Mouse (Mus musculus) CH12.LX (cell line): ENCODE data around the gene Aes. TPM values are rescaled to one million over a fixed set of nuclear protein-coding genes. Genes with fewer than 3 reads are reported as not detected.

ENCODE experiments used
- DNase-seq: peaks from one replicate; pipeline ENCODE4 v3.0.0-alpha.2; 2013; ENCODE audit errors: extremely low read depth
- H3K27ac ChIP-seq: 2 replicates; pipeline ENCODE4 v1.5.1; 2012; ENCODE audit warnings: low read depth, mild to moderate bottlenecking, control low read depth, moderate library complexity; ENCODE audit not compliant: insufficient read depth
- H3K27me3 ChIP-seq: replicated peaks from 2 replicates; pipeline ENCODE3; 2012; ENCODE audit warnings: inconsistent platforms
- H3K36me3 ChIP-seq, 2 experiments: replicated peaks in 1 of 2; 2 replicates each; pipeline versions ENCODE3 to v1.6.1; 2012; ENCODE audit warnings: inconsistent platforms in 1 of 2, low read length in 1 of 2, mild to moderate bottlenecking in 1 of 2, mixed read lengths in 1 of 2, moderate library complexity in 1 of 2; ENCODE audit not compliant: control insufficient read depth in 1 of 2, insufficient read depth in 1 of 2
- H3K4me1 ChIP-seq, 2 experiments: 2 replicates each; pipeline ENCODE4 v1.6.1; 2012; ENCODE audit warnings: inconsistent platforms in 1 of 2, moderate library complexity in 1 of 2; ENCODE audit not compliant: insufficient read depth in 2 of 2, control insufficient read depth in 1 of 2
- H3K4me2 ChIP-seq: 2 replicates; pipeline ENCODE4 v1.6.1; 2012; ENCODE audit warnings: low read depth, mild to moderate bottlenecking, control low read depth; ENCODE audit not compliant: poor library complexity, insufficient read depth, severe bottlenecking
- H3K4me3 ChIP-seq, 3 experiments: fragments of 150-350 bp in 1 of 3; sonication (generic) in 1 of 3; replicated peaks in 1 of 3; 2 replicates each; pipeline versions ENCODE3 to v1.5.1; 2011 to 2012; ENCODE audit warnings: low read depth in 2 of 3, low read length in 2 of 3, mild to moderate bottlenecking in 2 of 3, moderate library complexity in 2 of 3, control low read depth in 1 of 3, improper control_type of control experiment in 1 of 3, inconsistent platforms in 1 of 3, mixed read lengths in 1 of 3; ENCODE audit not compliant: poor library complexity in 1 of 3
- H3K79me2 ChIP-seq: replicated peaks from 2 replicates; pipeline ENCODE4 v1.6.1; 2012; ENCODE audit warnings: mild to moderate bottlenecking, moderate library complexity; ENCODE audit not compliant: control insufficient read depth, poor library complexity, insufficient read depth, severe bottlenecking; ENCODE audit errors: extremely low read depth
- H3K9ac ChIP-seq: 2 replicates; pipeline ENCODE4 v1.6.1; 2012; ENCODE audit warnings: low read depth, mild to moderate bottlenecking, control low read depth, moderate library complexity; ENCODE audit not compliant: insufficient read depth
- H3K9me3 ChIP-seq: replicated peaks from 2 replicates; pipeline ENCODE3; 2012; ENCODE audit warnings: low read length, inconsistent platforms, mixed read lengths
- BHLHE40 ChIP-seq: IDR thresholded peaks from 2 replicates; pipeline ENCODE4 v1.6.1; 2011; ENCODE audit warnings: mild to moderate bottlenecking, low read depth, low read length, improper control_type of control experiment
- CHD1 ChIP-seq: IDR thresholded peaks from 2 replicates; pipeline ENCODE4 v1.6.1; 2012; ENCODE audit warnings: low read depth, low read length, improper control_type of control experiment, inconsistent platforms
- E2F4 ChIP-seq: IDR thresholded peaks from 2 replicates; pipeline ENCODE4 v1.6.1; 2011; ENCODE audit warnings: low read depth, low read length, improper control_type of control experiment; ENCODE audit not compliant: insufficient replicate concordance
- EP300 ChIP-seq: IDR thresholded peaks from 2 replicates; pipeline ENCODE4 v1.6.1; 2011; ENCODE audit warnings: low read length, improper control_type of control experiment
- GABPA ChIP-seq: IDR thresholded peaks from 2 replicates; pipeline ENCODE4 v1.6.1; 2012; ENCODE audit warnings: low read depth, low read length, improper control_type of control experiment, inconsistent platforms; ENCODE audit not compliant: insufficient replicate concordance
- IRF4 ChIP-seq: IDR thresholded peaks from 2 replicates; pipeline ENCODE4 v1.6.1; 2014; ENCODE audit warnings: low read depth, mild to moderate bottlenecking, inconsistent platforms, low read length, improper control_type of control experiment
- JUND ChIP-seq: conservative IDR thresholded peaks from 2 replicates; pipeline ENCODE4 v1.6.1; 2011; ENCODE audit warnings: low read depth, low read length, improper control_type of control experiment
- KAT2A ChIP-seq: IDR thresholded peaks from 2 replicates; pipeline ENCODE4 v1.6.1; 2012; ENCODE audit warnings: low read length, improper control_type of control experiment, inconsistent platforms; ENCODE audit not compliant: insufficient replicate concordance
- MAX ChIP-seq: IDR thresholded peaks from 2 replicates; pipeline ENCODE4 v1.6.1; 2011; ENCODE audit warnings: low read length, improper control_type of control experiment
- MXI1 ChIP-seq: IDR thresholded peaks from 2 replicates; pipeline ENCODE4 v1.6.1; 2011; ENCODE audit warnings: mild to moderate bottlenecking, low read depth, low read length, improper control_type of control experiment
- NELFE ChIP-seq: IDR thresholded peaks from 2 replicates; pipeline ENCODE4 v1.6.1; 2011; ENCODE audit warnings: low read depth, low read length, improper control_type of control experiment
- NRF1 ChIP-seq: IDR thresholded peaks from 2 replicates; pipeline ENCODE4 v1.6.1; 2014; ENCODE audit warnings: low read depth, mild to moderate bottlenecking, inconsistent platforms, low read length, improper control_type of control experiment, moderate library complexity
- POLR2AphosphoS2 ChIP-seq: IDR thresholded peaks from 2 replicates; pipeline ENCODE4 v1.6.1; 2011; ENCODE audit warnings: low read depth, low read length, improper control_type of control experiment
- RAD21 ChIP-seq: IDR thresholded peaks from 2 replicates; pipeline ENCODE4 v1.6.1; 2011; ENCODE audit warnings: low read depth, mild to moderate bottlenecking, low read length, improper control_type of control experiment, moderate library complexity
- SIN3A ChIP-seq: IDR thresholded peaks from 2 replicates; pipeline ENCODE4 v1.6.1; 2012; ENCODE audit warnings: low read length, improper control_type of control experiment, inconsistent platforms
- SMC3 ChIP-seq: IDR thresholded peaks from 2 replicates; pipeline ENCODE4 v1.6.1; 2011; ENCODE audit warnings: low read depth, low read length, improper control_type of control experiment
- TCF12 ChIP-seq: IDR thresholded peaks from 2 replicates; pipeline ENCODE4 v1.6.1; 2014; ENCODE audit warnings: low read depth, mild to moderate bottlenecking, inconsistent platforms, low read length, improper control_type of control experiment
- USF1 ChIP-seq: IDR thresholded peaks from 2 replicates; pipeline ENCODE4 v1.6.1; 2014; ENCODE audit warnings: low read depth, mild to moderate bottlenecking, inconsistent platforms, low read length, improper control_type of control experiment
- USF2 ChIP-seq: conservative IDR thresholded peaks from 2 replicates; pipeline ENCODE4 v1.6.1; 2011; ENCODE audit warnings: low read depth, low read length, improper control_type of control experiment
- ZKSCAN1 ChIP-seq: IDR thresholded peaks from 2 replicates; pipeline ENCODE4 v1.6.1; 2012; ENCODE audit warnings: low read depth, inconsistent platforms, low read length, improper control_type of control experiment, borderline replicate concordance
- ZMIZ1 ChIP-seq: IDR thresholded peaks from 2 replicates; pipeline ENCODE4 v1.6.1; 2012; ENCODE audit warnings: low read depth, mild to moderate bottlenecking, inconsistent platforms, low read length, improper control_type of control experiment
- ZNF384 ChIP-seq: IDR thresholded peaks from 2 replicates; pipeline ENCODE4 v1.6.1; 2012; ENCODE audit warnings: low read depth, low read length, improper control_type of control experiment, inconsistent platforms
- dilution Hi-C: fragments of 300-500 bp; cut with MboI; formaldehyde crosslinking; loops from 2 replicates; pipeline ENCODE4 v1.14.3; 2020; ENCODE audit warnings: low sequenced_read_pairs; ENCODE audit not compliant: extremely low pct_unique_long_range_greater_than_20kb, extremely low pct_ligation_motif_present
- in situ Hi-C: fragments of 300-500 bp; cut with MboI; formaldehyde crosslinking; loops from 3 replicates; pipeline ENCODE4 v1.14.3; 2019; ENCODE audit warnings: low sequenced_read_pairs, low pct_ligation_motif_present, low pct_unique_long_range_greater_than_20kb, mixed read lengths
- polyA plus RNA-seq: library from polyadenylated mRNA; unstranded; fragments of >175 nt; gene quantifications from 2 replicates; pipeline ENCODE4 v1.2.1, GENCODE M21; 2012; ENCODE audit warnings: low read depth; ENCODE audit not compliant: insufficient read length
- total RNA-seq, 2 experiments: library from RNA; depleted of rRNA; stranded (reverse); fragments of 300-350 nt in 1 of 2; fragments of >200 nt in 1 of 2; gene quantifications; 2 replicates each; pipeline ENCODE4 v1.2.3; 2012 to 2014

Gene Aes
- total and polyA plus RNA-seq, 3 experiments, result 11.5 to 114 (median 25.1) TPM

DNA sequence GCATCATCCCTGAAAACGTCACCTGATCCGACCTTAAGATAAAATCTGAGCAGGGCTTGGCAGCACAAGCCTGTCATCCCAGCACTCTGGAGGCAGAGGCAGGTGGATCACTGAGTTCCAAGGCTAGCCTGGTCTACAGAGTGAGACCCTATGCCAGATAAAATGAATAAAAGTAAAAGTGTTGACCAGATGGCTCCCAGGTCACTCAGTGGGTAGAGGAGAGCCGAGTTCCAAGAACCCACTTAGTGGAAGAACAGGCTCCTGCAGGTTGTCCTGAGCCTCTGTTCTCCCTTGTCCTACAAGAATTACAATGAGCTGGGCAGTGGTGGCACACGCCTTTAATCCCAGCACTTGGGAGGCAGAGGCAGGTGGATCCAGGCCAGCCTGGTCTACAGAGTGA lies 33.9 kb downstream of the Aes start:
- dilution Hi-C loops, result no loop called here
- Histone ChIP-seq H3K9ac (no peak overlapping the region), H3K4me3 (no peak overlapping the region), H3K27me3 (peaks cover 95% of the 10 kb centered on the region), H3K4me1 (peaks cover 0 to 6% of the 10 kb centered on the region in 2 experiments; a peak in 3 of 4 replicates), H3K27ac (no peak overlapping the region), H3K4me2 (no peak overlapping the region), H3K9me3 (no peaks in the 10 kb centered on the region), H3K79me2 (no peaks in the 10 kb centered on the region), H3K36me3 (no peaks in the 10 kb centered on the region)
- TF ChIP-seq KAT2A, result no peak
- TF ChIP-seq RAD21, result no peak
- TF ChIP-seq MXI1, result no peak
- TF ChIP-seq ZNF384, result no peak
- no peak for TF ChIP-seq SIN3A
- no peak for TF ChIP-seq USF2
- no peak for TF ChIP-seq GABPA
- no peak for TF ChIP-seq CHD1
- no peak for TF ChIP-seq NELFE
- no peak for TF ChIP-seq BHLHE40
- TF ChIP-seq EP300, result no peak
- TF ChIP-seq ZKSCAN1, result no peak
- TF ChIP-seq IRF4, result no peak
- in situ Hi-C loops, result no loop called here
- DNase-seq, result no peak

DNA sequence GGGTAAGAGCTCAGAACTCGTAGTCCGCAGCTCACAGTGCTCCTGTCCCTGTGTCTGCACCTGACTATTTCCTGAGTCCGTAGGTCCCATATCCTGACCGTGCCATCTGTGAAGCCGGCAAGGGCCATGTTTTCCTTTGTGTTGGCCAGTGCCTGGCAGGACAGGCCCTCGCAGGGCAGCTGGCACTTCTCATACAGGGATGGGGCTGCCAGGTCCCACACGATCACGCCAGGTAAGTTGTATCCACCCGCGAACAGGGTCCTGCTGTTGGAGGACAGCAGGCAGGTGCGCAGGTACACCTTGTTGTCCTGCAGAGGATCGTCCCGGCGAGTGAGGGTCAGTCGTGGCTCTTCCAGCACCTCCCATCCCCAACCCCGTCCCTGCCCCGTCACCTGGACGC lies 34.6 kb downstream of the Aes start:
- Histone ChIP-seq H3K9ac (no peak overlapping the region), H3K4me3 (no peak overlapping the region), H3K9me3 (no peaks in the 10 kb centered on the region), H3K27me3 (peaks cover 93% of the 10 kb centered on the region), H3K4me1 (peaks cover 0 to 6% of the 10 kb centered on the region in 2 experiments; a peak in 3 of 4 replicates), H3K79me2 (no peaks in the 10 kb centered on the region), H3K4me2 (no peak overlapping the region), H3K27ac (no peak overlapping the region), H3K36me3 (no peaks in the 10 kb centered on the region)
- no peak for DNase-seq
- in situ Hi-C loops, result no loop called here
- dilution Hi-C loops, result no loop called here
- TF ChIP-seq NELFE (no peak), JUND (no peak), NRF1 (no peak), POLR2AphosphoS2 (no peak), IRF4 (no peak), SMC3 (no peak), MAX (no peak), ZMIZ1 (no peak), TCF12 (no peak), USF1 (no peak), E2F4 (no peak), GABPA (no peak), CHD1 (no peak)
- TF ChIP-seq, all 38 proteins: peak for 0
